Mouse (Mus musculus) fat pad, adult 2 months (tissue): ENCODE results near the gene Mgat5.

Source experiments
- DNase-seq: peaks from one replicate; pipeline ENCODE4 v3.0.0-alpha.2; 2011; ENCODE audit warnings: low read depth, low spot score; ENCODE audit errors: extremely low read depth

Gene Mgat5

GRCm38 (mm10) chr1:127251751-127252150, 46.9 kb downstream of the Mgat5 start:
- no peak for DNase-seq

DNA sequence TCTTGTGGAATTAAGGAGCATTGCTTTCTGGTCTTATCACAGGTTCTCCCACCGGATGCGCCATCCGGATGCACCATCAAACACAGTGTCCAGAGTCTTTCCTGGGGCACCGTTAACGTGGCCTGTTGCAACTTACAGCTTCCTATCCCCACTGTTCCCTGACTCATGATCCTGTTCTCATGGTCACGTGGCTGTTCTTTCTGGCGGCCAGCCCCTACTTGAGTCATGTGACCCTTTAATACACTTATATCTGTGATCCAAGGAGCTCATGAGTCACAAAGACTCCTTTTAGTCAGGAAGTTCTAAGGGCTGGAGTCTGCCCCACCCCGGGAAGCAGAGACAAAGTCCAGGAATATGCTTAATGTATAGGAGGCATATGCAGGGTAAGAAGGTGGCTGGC, 52.2 kb downstream of the Mgat5 start:
- DNase-seq, result no peak

DNA sequence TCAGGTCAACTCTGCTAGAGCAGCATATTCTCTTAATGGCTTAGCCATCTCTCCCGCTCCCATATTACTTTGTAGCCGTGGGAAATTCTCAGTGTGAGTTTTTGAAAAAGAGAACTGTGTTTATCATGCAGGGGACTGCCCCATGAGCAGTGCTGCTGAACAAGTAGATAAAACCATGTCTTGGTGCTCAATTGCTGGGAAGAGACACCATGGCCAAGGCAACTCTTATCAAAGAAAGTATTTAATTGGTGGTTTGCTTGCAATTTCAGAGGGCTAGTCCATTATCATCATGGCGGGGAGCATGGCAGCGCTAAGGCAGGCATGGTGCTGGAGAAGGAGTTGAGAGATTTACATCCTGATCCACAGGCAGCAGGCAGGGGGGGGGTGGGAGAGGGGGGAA, 54.9 kb downstream of the Mgat5 start:
- DNase-seq, result no peak

- DNase-seq, result no peak
These were observed 56.2 kb downstream of the Mgat5 start for GRCm38 (mm10) chr1:127260969-127261368.

DNA sequence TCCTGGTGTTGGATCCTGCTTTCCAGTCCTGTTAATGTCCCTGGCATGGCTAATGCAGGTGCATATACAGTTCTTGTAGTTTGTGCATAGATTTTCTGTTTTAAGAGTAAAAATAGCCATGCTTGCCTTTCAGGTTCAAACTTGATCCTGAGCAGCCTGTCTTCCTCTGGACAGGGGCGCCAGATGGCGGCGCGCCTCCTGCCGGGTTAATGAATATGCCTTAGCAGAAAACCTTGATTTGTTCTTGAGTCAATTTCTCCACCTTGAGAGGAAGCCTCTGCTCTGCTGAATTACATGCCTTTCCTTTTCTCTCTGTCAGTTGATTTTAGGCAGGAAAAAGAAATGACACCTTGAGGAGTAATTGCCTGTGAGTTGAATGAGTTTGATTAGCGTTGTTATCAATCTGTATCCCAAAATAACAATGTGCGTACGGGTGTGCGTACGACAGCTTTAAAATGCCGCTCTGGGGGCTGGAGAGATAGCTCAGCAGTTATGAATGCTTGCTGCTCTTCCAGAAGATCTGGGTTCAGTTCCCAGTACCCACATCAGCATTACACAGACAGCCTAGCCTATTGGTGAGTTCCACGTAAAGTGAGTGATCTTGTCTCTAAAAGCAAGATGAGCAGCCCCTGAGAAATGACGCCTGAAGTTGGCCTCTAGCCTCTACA, 57.5 kb downstream of the Mgat5 start:
- DNase-seq, result no peak

DNA sequence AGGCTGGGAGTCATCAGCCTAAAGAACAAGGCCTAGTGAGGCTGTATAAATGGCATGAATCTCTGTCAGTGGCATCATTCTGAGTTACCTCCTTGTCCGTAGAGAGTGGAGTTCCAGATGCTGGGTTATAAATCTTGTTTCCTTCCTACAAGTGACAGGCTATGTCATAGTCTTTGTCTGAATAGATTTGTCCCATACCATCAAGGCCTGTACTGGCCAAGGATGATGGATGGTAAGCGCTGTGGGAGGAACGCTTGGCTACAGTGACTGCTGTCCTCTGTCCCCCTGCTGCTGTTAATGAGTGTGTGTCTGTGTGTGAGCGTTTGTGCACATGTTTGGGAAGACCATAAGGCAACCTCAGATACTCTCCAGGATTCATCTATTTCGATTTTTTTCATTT, 63.2 kb downstream of the Mgat5 start:
- DNase-seq, result no peak

GRCm38 (mm10) chr1:127269343-127269742, 64.5 kb downstream of the Mgat5 start:
- DNase-seq, result no peak

GRCm38 (mm10) chr1:127270273-127271020, 65.6 kb downstream of the Mgat5 start:
- DNase-seq, result no peak

GRCm38 (mm10) chr1:127271156-127271555, 66.3 kb downstream of the Mgat5 start:
- no peak for DNase-seq

- DNase-seq, result no peak
These were observed 68.5 kb downstream of the Mgat5 start for GRCm38 (mm10) chr1:127273363-127273762.

DNA sequence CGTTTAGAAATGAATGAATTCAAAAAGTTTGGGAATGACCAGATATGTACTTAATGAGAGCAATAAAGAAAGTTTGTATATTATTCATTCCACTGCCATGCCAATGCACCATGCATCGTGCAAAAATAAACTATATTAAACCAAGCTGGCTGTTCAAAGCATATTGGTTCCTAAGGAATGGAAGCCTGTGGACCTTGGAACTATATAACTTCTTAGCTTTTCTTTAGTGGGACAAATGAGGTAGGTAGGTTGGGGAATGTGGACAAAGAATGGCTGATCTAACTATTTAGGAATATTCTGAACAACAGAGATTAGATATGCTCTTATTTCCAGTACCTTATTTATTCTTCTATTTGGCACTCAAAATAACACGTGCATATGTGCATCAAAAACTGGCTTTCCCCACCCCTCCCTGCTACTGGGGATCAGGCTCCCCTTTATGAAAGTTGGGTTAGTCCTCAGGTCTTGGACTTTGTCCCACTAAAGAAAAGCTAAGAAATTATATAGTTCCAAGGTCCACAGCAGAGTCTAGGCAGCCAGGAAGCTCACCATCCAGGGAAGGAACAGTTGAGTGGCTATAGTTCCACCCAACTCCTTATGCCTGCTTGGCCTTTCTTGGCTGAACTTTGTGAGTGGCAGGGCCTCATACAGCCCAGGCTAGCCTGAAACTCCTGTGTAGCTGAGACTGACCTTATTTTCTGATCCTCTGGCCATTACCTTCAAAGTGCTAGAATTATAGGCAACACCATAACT, 70.9 kb downstream of the Mgat5 start:
- DNase-seq, result no peak

DNA sequence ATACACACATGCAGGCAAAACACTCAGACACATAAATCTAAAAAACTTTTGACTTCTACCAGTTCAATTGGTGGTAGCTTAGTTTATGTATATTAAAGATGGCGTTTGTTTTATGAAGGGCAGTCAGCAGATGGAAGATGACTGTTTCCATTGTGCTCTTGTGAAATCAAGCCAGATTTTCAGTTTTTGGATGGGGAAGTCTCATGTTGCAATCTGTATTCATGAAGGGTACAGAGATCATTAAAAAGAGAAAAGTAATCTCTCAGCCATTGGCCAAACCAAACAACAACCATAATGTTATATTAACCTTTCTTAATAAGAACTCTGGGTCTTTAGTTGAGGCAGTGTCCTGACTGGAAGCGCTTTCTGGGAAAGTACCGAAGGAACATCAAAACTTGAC, 73.3 kb downstream of the Mgat5 start:
- DNase-seq, result peak; percentile 54

DNA sequence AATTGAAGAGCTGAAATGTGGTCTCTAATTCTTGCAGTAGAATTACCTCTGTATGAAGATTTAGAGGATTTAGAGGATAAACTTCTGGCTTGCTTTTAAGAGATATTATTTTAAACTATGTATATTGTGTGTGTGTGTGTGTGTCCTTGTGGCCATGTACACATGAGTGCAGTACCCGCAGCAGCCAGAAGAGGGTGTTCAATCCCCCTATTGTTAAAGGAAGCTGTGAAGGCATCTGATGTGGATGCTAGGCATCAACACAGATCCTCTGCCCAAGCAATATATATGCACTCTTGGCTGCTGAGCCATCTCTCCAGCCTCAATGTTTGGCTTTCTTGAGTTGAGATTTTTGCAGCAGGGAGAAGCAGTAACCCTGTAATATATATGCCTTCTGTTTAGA, 75.4 kb downstream of the Mgat5 start:
- no peak for DNase-seq

- no peak for DNase-seq
These were observed 80.2 kb downstream of the Mgat5 start for GRCm38 (mm10) chr1:127284975-127285374.

DNA sequence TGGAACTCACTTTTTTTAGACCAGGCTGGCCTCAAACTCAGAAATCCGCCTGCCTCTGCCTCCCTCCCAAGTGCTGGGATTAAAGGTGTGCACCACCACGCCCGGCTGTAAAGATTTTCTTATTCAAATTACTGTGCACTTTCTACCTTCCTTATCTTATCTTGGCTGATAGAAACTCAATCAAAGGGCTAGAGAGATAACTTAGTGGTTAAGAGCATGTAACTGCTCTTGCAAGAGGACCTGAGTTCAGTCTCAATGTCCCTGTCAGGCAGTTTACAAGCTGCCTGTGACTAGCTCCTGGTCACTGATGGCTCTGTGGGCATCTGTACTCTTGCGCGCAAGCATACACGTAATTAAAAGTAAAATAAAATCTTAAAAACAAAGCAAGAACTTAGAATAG, 82.7 kb downstream of the Mgat5 start:
- no peak for DNase-seq

- no peak for DNase-seq
These were observed 86.1 kb downstream of the Mgat5 start for GRCm38 (mm10) chr1:127290879-127291278.

GRCm38 (mm10) chr1:127291721-127292120, 86.9 kb downstream of the Mgat5 start:
- no peak for DNase-seq

DNA sequence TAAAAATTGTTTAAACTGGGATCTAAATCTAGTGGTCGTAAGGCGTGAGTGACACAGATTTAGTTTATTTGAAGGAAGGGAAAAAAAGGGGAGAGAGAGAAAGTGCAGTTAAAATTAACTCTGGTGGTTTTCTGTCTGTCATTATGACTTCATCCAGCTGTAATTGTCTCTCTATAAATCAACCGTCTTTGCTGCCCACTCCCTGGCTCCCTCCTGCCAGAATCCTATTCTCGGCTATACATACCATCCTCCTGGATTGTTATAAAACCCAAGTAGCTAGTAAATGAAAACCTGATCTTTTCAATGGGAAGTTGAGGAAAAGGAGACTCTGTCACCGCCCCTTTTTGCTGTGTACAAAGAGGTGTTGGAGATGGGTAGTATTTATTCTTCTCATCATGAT, 88.5 kb downstream of the Mgat5 start:
- no peak for DNase-seq

GRCm38 (mm10) chr1:127296815-127297214, 92.0 kb downstream of the Mgat5 start:
- DNase-seq, result no peak

GRCm38 (mm10) chr1:127299774-127300173, 95.0 kb downstream of the Mgat5 start:
- DNase-seq, result no peak

DNA sequence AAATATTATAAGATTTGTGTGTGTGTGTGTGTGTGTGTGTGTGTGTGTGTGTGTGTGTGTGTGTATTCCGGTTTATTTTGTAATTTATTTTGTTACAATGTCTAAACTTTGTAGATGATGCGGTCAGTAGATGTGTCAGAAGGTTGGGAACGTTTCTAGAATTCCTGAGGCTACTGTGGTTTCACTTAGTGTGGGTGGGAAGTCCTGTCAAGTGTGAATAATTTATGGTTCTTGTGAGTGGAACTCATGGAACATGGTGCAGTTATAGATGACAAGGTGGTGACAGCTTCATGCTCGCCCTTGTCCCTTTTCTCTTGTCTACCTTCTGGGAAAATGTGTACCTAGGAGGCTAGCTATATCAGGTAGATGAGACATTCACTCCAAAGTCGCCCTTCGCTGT, 96.2 kb downstream of the Mgat5 start:
- DNase-seq, result no peak

DNA sequence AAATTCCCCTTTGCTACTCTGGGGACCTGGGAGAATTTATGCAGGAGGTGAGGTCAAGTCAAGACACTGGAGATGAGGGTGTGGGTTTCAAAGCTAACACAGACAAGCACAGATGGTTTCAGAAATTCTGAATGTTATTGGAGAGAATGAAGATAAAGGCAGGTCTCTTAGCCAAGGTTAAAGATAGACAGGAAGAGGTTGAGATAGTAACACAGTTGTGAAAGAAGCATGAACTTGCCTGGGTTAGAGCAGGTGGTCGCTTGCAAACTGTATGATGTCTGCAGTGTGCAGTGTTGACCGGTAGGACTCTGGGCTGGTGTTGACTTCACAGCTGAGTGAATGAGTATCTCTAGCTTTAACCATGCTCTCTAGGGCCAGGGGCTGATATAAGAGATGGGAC, 97.8 kb downstream of the Mgat5 start:
- DNase-seq, result no peak
